Mouse (Mus musculus) activated CD4-positive, CD25-positive, alpha-beta regulatory T cell, adult 4 months (primary cell): ENCODE data around the gene Ist1. TPM values are rescaled to one million over a fixed set of nuclear protein-coding genes. Genes with fewer than 3 reads are reported as not detected.

Experiments
- ATAC-seq: one replicate; pipeline ENCODE4 v1.8.0; 2017
- polyA plus RNA-seq, 2 experiments: library from polyadenylated mRNA; unstranded; fragments of 100-300 nt; shearing (Covaris generic); gene quantifications; one replicate each; pipeline ENCODE4 v1.2.1; 2017

The Ist1 gene
- 100 to 1,000 TPM; 128 to 129 TPM for polyA plus RNA-seq

DNA sequence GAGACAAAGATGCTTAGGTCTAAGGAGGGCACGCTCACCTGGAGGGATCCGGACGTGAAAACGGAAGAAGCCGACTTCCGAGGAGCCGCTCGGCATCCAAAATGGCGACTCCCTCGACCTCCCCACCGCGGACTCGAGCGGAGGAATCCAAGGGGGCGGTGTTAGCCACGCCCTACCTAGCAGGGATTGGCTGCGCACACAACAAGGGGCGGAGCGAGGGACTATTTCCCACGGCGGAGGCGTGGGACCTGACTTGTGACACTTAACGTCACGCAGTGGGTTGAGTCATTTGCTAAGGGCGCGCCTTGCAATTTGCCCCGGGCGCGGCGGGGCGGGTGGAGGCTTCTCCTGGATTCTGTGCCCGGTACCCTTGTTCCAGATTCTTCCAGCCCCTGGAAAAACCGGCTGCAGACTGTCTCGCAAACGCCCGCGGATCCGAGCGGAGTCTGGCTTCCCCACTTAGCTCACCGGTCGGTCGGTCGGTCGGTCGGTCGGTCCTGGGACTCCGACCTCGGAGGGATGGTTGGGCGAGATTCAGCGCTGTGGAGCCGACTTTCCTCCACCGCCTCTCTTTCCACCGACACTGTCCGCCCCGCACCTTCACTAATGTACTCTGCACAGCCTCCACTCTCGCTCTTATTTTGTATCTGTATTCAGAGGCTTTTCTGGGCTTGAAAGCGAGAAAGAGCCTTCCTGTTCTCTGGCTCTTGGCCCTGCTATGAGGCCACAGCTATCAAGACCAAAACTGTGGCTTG, at the start of gene Ist1:
Gene Ist1, minus strand, starts transcription at position 115 of the 755 bp plus-strand sequence.
- peak; percentile 94 for ATAC-seq

DNA sequence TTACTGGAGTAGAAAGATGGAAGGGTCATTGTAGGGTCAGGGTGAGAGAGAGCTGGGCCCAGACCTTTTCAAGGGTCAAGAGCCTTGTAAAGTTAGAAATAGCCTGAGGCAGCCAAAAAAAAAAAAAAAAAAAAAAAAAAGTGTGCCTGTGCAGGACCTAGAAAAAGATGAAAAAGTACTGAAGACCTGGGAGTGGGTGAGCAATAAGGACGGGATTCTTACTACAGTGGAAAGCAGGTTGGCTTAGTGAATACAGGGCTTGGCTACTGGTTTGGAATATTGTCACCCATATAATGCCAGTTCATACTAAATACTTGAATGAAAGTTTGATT, 45.0 kb upstream of the Ist1 start:
- no peak for ATAC-seq

DNA sequence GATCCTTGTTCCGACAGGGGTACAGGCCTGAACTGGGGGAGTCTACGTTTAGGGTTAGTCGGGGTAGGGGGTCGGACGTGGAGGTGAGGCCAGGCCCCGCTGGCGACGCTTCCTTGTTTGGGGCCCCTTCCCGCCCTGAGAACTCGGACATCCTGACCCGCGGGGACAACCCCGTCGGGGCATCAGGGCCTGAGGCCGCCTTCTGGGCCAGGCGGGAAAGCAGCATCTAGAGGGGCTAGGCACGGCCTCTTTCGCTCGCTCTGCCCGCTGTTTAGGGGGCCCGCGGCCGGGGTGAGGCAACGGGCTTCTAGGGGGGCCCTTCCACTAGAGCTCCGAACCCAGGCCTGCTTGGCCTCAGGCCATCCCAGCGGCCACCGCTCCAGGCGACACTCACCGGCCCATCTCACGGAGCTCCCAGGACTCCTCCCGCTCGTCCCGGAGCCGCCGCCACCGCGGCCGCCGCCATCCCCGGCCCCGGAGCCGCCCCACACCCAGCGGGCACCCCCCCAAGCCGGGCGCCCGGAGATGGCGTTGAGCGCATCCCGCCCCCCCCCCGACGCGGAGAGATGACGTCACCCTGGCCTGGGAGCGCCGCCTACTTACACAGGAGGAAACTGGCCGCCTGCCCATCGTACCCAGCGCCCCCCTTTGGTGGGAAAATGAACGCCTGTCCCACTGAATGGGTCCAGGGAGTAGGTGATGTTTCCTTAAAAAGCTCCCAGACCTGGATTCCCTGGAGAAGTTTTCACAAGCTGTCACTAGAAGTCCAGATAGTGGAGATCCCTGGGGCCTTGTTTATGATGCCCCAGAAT, 44.4 kb upstream of the Ist1 start, which contains the start of gene Atxn1l:
Gene Atxn1l, minus strand, starts transcription at position 503 of the 812 bp plus-strand sequence.
- ATAC-seq = peak; percentile 81

- peak; percentile 4 for ATAC-seq
These were observed 43.8 kb upstream of the Ist1 start for GRCm38 (mm10) chr8:109736819-109737218.

- no peak for ATAC-seq
These were observed 41.0 kb upstream of the Ist1 start for GRCm38 (mm10) chr8:109734018-109734417.

DNA sequence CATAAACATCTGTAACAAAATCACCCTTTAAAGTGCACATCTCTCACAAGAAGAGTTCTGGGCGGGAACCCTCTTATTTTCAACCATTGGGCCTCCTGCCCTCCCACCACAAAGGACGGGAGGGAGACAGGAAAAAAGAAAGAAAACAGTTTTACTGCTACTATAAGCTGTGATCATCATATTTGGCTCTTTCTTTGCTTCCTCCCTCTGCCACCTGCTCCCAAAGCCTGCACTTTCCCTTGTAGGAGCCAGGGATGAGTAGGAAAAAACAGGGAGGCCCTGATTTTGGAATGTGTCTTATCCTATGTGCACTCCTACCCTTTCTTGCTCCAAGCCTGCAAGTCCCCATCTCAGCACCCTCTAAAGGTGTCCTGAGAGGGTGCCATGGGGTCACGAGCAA, 38.0 kb upstream of the Ist1 start:
- no peak for ATAC-seq

GRCm38 (mm10) chr8:109725106-109725505, 32.0 kb upstream of the Ist1 start:
- ATAC-seq = no peak

GRCm38 (mm10) chr8:109714961-109715360, 21.9 kb upstream of the Ist1 start:
- ATAC-seq = no peak

DNA sequence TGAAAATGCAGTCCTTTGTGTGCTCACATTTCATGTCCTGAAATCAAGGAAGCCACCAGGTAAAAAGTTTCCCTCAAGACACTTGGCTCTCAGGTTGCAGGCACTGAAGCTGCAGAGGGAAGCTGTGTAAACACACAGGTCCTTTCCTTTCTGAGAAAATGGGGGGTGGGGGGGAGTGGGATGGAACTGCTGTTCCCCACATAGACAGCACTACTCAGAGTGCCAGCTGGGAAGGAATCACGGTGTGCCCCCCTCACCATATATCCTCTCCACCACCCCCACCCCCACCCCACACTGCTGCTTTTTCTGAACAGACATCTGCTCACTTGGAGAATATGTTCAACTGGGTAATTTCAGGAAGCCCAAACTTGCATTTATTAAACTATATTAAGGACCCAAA, 19.5 kb upstream of the Ist1 start:
- no peak for ATAC-seq

DNA sequence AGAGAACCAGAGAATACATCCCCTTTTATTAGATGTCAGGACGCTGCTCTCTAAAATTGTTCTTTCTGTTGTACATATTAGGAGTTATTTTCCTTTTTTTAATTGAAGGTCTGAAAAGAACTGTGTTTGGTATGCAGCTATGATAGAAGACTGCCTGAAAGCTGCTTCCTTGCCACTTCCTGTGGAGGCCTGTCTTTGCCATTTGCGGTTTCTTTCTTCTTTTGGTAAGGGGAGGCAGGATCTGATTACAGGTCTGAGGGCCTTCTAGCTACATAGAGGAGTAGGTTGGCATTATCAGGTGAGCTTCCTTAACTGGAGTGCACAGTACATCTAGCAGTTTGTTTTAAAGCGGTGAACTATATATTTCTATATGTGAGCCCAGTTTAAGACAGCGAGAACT, 14.9 kb upstream of the Ist1 start:
- peak; percentile 54 for ATAC-seq

DNA sequence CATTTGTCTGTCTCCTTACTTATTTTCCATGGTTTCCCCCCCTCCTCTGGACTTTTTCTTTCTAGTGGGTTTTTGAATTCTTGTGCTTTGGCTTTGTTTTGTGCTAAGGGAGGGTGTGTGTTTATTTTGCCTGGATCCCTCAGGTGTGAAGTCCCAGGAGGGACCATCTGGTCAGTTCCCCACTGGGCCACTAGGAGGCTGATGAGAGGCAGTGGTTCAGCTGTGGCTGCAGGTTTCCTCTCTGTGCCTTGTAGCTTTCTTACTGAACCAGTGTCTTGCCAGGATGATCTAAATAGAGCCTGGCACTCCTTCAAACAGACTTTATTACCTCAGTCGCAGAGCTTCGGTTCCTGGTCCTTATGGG, 13.8 kb upstream of the Ist1 start:
- ATAC-seq = peak; percentile 47

GRCm38 (mm10) chr8:109706076-109706873, 13.2 kb upstream of the Ist1 start:
- ATAC-seq = no peak

DNA sequence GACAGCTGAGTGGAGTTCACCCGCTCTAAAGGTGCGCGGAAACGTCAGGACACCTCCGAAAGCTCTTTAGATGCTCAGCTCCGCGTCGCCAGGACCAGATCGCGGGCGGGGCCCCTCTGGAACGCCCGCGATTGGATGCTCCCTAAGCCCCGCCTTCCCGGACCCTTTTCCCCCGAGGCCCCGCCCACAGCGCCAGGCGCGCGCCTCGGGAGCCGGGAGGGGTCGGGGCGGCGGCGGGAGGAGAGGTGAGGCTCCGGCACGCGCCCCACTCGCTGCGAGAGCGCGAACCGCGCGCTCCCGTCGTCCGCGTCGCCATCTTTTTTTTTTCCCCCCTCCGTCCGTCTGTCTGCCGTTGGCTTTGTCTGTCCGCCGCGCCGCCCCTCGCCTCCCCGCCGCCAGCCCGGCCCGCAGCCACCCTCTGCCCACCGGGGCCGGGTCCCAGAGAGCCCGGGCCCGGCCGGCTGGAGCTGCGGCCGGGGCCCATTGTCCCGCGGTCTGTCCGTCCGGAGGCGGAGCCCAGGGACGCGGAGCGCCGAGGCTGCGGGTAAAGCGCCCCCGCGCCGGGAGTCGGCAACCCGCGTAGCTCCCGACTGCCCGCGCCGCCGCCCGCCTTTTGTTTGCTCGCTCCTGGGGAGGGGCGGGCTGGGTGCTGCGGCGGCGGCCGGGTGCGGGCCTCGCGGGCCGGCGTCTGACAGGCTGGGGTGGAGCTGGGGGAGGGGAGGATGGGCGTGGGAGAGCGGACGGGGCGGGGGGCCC, 12.4 kb upstream of the Ist1 start, which contains the start of gene Zfp821:
Gene Zfp821, plus strand, starts transcription at position 227 of the 756 bp plus-strand sequence.
- peak; percentile 81 for ATAC-seq

DNA sequence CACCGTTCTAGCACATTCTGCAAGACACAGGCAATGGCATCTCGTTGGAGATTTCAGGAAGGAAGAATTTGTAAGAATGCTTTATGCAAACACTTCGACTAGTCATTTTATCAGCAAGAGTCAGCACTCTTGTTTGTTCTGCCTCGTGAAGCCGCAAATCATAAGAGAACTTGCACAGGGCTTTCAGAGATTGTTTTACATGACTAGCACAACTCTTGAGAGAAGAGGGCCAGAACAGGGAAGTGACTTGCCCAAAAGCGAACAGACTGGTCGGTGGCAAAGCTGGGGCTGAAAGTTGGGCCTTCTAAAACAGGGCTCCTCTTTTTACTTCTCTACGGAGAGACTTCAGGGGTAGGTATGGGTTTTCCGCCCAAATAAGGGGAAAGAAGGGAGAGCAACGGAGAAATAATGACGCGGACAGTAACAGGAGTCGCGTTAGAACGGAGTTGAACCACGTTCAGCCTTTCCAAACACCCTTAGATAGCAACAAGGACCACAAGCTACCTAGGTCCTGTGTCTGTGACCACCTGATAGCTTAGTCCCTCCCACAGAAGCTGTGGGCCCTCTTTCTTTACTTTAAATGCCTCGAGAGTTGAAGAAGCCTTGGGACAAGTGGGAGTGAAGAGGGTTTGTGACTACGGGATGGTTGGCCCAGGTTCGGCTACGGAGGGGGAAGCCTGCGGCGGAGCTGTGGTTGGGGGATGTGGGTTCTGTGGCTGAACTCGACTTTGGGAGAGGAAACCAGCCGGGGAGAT, 11.7 kb upstream of the Ist1 start:
- ATAC-seq = no peak

GRCm38 (mm10) chr8:109698477-109698876, 5.4 kb upstream of the Ist1 start:
- ATAC-seq = no peak

GRCm38 (mm10) chr8:109697754-109698153, 4.7 kb upstream of the Ist1 start:
- no peak for ATAC-seq

GRCm38 (mm10) chr8:109694154-109694553, 1.1 kb upstream of the Ist1 start:
- no peak for ATAC-seq

- peak; percentile 20 for ATAC-seq
These were observed 466 bp downstream of the Ist1 start for GRCm38 (mm10) chr8:109692443-109693145.

GRCm38 (mm10) chr8:109691769-109692168, 1.3 kb downstream of the Ist1 start:
- peak; percentile 9 for ATAC-seq

GRCm38 (mm10) chr8:109687248-109687647, 5.8 kb downstream of the Ist1 start:
- ATAC-seq = no peak

DNA sequence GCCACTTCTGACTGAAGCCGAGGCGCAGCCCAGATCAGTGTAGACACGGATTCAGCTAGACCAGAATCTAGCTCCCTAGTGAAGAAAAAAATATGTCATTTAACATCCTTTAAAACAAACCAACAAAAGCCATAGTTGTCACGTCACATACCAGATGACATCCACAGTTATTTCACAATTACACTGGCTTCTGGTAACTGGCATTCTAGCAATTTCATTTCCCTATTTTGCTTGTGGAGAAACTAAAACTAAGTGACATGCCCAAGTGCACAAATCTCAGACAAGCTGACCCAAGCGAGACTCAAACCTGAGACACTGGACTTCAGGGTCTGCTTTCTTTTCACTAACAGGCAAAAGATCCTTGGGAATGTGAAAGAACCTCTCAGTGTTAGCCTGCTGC, 10.9 kb downstream of the Ist1 start:
- ATAC-seq = no peak
